Mouse (Mus musculus): Measurements from ENCODE around the gene Stag3. TPM values are rescaled to one million over a fixed set of nuclear protein-coding genes. Genes with fewer than 3 reads are reported as not detected.

The Stag3 gene
- polyA plus RNA-seq, 1 experiment from 2014 or later: 6.3 TPM

- ATAC-seq (ENCODE audit: insufficient read depth): no peak
- no peak for DNase-seq
- WGBS: 14% methylated on average over 7 of the region's 7 CpGs
Measured at GRCm38 (mm10) chr5:138256094-138256467, 24.0 kb upstream of the Stag3 start.

GRCm38 (mm10) chr5:138256966-138257584 is 23.0 kb upstream of the Stag3 start:
- DNase-seq: no peak
- H3K4me1 ChIP-seq (ENCODE audit: insufficient read depth): no peaks in the 10 kb centered on the region
- no peak for TF ChIP-seq CTCF (IDR thresholded peaks at IDR 0.05; ENCODE audit: low read depth)
- peaks cover 39% of the 10 kb centered on the region for H3K36me3 ChIP-seq (ENCODE audit: insufficient read depth)
- ATAC-seq (ENCODE audit: insufficient read depth): no peak
- no peak overlapping the region for H3K27ac ChIP-seq (ENCODE audit: low read depth)
- no peaks in the 10 kb centered on the region for H3K27me3 ChIP-seq (ENCODE audit: insufficient read depth, low read length)
- H3K9me3 ChIP-seq (ENCODE audit: low read depth, low read length): no peaks in the 10 kb centered on the region
- H3K4me3 ChIP-seq (ENCODE audit: low read depth, low read length): no peak overlapping the region
- 88% methylated on average over 10 of the region's 10 CpGs for WGBS
- H3K4me2 ChIP-seq: no peak overlapping the region
- H3K9ac ChIP-seq: no peak overlapping the region

More at GRCm38 (mm10) chr5:138256094-138256467, 24.0 kb upstream of the Stag3 start:
- Histone ChIP-seq H3K9me3 (ENCODE audit: low read depth, low read length) (no peaks in the 10 kb centered on the region), H3K4me2 (peak overlapping the region; percentile 64), H3K27ac (ENCODE audit: low read depth) (peak overlapping the region; percentile 51; the same call in 1 of the 2 replicates), H3K36me3 (ENCODE audit: insufficient read depth) (peaks cover 29% of the 10 kb centered on the region), H3K4me1 (ENCODE audit: insufficient read depth) (no peaks in the 10 kb centered on the region), H3K4me3 (ENCODE audit: low read depth, low read length) (peak overlapping the region; percentile 64), H3K9ac (peak overlapping the region; percentile 56), H3K27me3 (ENCODE audit: insufficient read depth, low read length) (no peaks in the 10 kb centered on the region)
- no peak for TF ChIP-seq CTCF (IDR thresholded peaks at IDR 0.05; ENCODE audit: low read depth)

- Histone ChIP-seq H3K27ac (ENCODE audit: low read depth) (no peak overlapping the region), H3K4me2 (no peak overlapping the region), H3K4me3 (ENCODE audit: low read depth, low read length) (no peak overlapping the region), H3K4me1 (ENCODE audit: insufficient read depth) (peaks cover under 1% of the 10 kb centered on the region; the same call in 1 of the 2 replicates), H3K27me3 (ENCODE audit: insufficient read depth, low read length) (no peaks in the 10 kb centered on the region), H3K9ac (no peak overlapping the region), H3K36me3 (ENCODE audit: insufficient read depth) (peaks cover 40% of the 10 kb centered on the region), H3K9me3 (ENCODE audit: low read depth, low read length) (no peaks in the 10 kb centered on the region)
- DNase-seq (no peak), ATAC-seq (ENCODE audit: insufficient read depth) (no peak)
- no peak for TF ChIP-seq CTCF (IDR thresholded peaks at IDR 0.05; ENCODE audit: low read depth)
- WGBS: 92% methylated on average over 4 of the region's 4 CpGs
Measured at GRCm38 (mm10) chr5:138257585-138257978, 22.5 kb upstream of the Stag3 start.

- H3K4me1 ChIP-seq (ENCODE audit: insufficient read depth): peaks cover 6% of the 10 kb centered on the region
- H3K4me2 ChIP-seq: no peak overlapping the region
- ATAC-seq (ENCODE audit: insufficient read depth) (no peak), DNase-seq (no peak)
- H3K27ac ChIP-seq (ENCODE audit: low read depth): no peak overlapping the region
- H3K4me3 ChIP-seq (ENCODE audit: low read depth, low read length): no peak overlapping the region
- H3K36me3 ChIP-seq (ENCODE audit: insufficient read depth): peaks cover 40% of the 10 kb centered on the region
- no peak for TF ChIP-seq CTCF (IDR thresholded peaks at IDR 0.05; ENCODE audit: low read depth)
- 83% methylated on average over 3 of the region's 3 CpGs for WGBS
- no peaks in the 10 kb centered on the region for H3K9me3 ChIP-seq (ENCODE audit: low read depth, low read length)
- no peak overlapping the region for H3K9ac ChIP-seq
- H3K27me3 ChIP-seq (ENCODE audit: insufficient read depth, low read length): no peaks in the 10 kb centered on the region
Measured at GRCm38 (mm10) chr5:138258078-138258477, 22.0 kb upstream of the Stag3 start.

DNA sequence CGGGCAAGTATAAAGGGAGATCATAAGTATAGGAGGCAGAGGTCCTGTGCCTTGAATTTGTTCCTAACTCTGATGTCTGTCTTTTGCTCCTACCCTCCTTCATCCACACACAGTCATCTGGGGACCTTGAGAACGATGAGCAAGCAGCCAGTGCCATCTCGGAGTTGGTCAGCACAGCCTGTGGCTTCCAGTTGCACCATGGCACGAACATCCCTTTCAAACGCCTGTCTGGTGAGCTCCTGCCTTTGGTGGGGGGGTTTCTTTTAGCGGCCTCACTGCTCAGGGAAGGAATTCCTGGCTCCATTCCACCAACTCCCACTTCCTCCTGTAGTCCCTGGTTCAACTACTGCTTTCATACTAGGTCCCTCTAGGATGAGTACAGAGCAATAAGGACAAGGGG is 21.5 kb upstream of the Stag3 start:
- H3K4me1 ChIP-seq (ENCODE audit: insufficient read depth): peaks cover 7% of the 10 kb centered on the region
- H3K4me3 ChIP-seq (ENCODE audit: low read depth, low read length): no peak overlapping the region
- no peaks in the 10 kb centered on the region for H3K27me3 ChIP-seq (ENCODE audit: insufficient read depth, low read length)
- H3K9me3 ChIP-seq (ENCODE audit: low read depth, low read length): no peaks in the 10 kb centered on the region
- no peak overlapping the region; the same call in 1 of the 2 replicates for H3K27ac ChIP-seq (ENCODE audit: low read depth)
- no peak for TF ChIP-seq CTCF (IDR thresholded peaks at IDR 0.05; ENCODE audit: low read depth)
- WGBS: 78% methylated on average over 6 of the region's 6 CpGs
- no peak overlapping the region for H3K4me2 ChIP-seq
- ATAC-seq (ENCODE audit: insufficient read depth) (no peak), DNase-seq (no peak)
- H3K36me3 ChIP-seq (ENCODE audit: insufficient read depth): peaks cover 40% of the 10 kb centered on the region
- H3K9ac ChIP-seq: no peak overlapping the region

- DNase-seq (no peak), ATAC-seq (ENCODE audit: insufficient read depth) (no peak)
- peaks cover 40% of the 10 kb centered on the region for H3K36me3 ChIP-seq (ENCODE audit: insufficient read depth)
- H3K9me3 ChIP-seq (ENCODE audit: low read depth, low read length): no peaks in the 10 kb centered on the region
- 70% methylated on average over 7 of the region's 7 CpGs for WGBS
- no peak overlapping the region for H3K4me2 ChIP-seq
- no peak overlapping the region for H3K27ac ChIP-seq (ENCODE audit: low read depth)
- no peak overlapping the region for H3K4me3 ChIP-seq (ENCODE audit: low read depth, low read length)
- no peaks in the 10 kb centered on the region for H3K27me3 ChIP-seq (ENCODE audit: insufficient read depth, low read length)
- H3K4me1 ChIP-seq (ENCODE audit: insufficient read depth): peaks cover 7% of the 10 kb centered on the region
- TF ChIP-seq CTCF (IDR thresholded peaks at IDR 0.05; ENCODE audit: low read depth): no peak
- no peak overlapping the region for H3K9ac ChIP-seq
Measured at GRCm38 (mm10) chr5:138258993-138259392, 21.0 kb upstream of the Stag3 start.

- H3K27ac ChIP-seq (ENCODE audit: low read depth): no peak overlapping the region
- 74% methylated on average over 10 of the region's 10 CpGs for WGBS
Measured at GRCm38 (mm10) chr5:138260051-138260450, 20.0 kb upstream of the Stag3 start.

More at GRCm38 (mm10) chr5:138260051-138260450, 20.0 kb upstream of the Stag3 start:
- no peak for ATAC-seq (ENCODE audit: insufficient read depth)
- Histone ChIP-seq H3K9ac (no peak overlapping the region), H3K36me3 (ENCODE audit: insufficient read depth) (peaks cover 40% of the 10 kb centered on the region), H3K27me3 (ENCODE audit: insufficient read depth, low read length) (no peaks in the 10 kb centered on the region), H3K9me3 (ENCODE audit: low read depth, low read length) (no peaks in the 10 kb centered on the region), H3K4me1 (ENCODE audit: insufficient read depth) (peaks cover 7% of the 10 kb centered on the region), H3K4me2 (no peak overlapping the region), H3K4me3 (ENCODE audit: low read depth, low read length) (no peak overlapping the region)
- DNase-seq: no peak
- no peak for TF ChIP-seq CTCF (IDR thresholded peaks at IDR 0.05; ENCODE audit: low read depth)

All from lung, embryonic 14.5 days (tissue).